Mouse (Mus musculus) cerebellum, adult 9-10 months (tissue): Measurements from ENCODE around the gene Dnph1.

Experiments used
- DNase-seq: peaks from one replicate; pipeline ENCODE4 v3.0.0; 2022

Gene Dnph1

GRCm38 (mm10) chr17:46503847-46504638, 7.5 kb downstream of the Dnph1 start:
- no peak for DNase-seq

GRCm38 (mm10) chr17:46505617-46506016, 9.1 kb downstream of the Dnph1 start:
- DNase-seq, result no peak

GRCm38 (mm10) chr17:46511059-46511710, 14.7 kb downstream of the Dnph1 start:
- DNase-seq, result no peak

GRCm38 (mm10) chr17:46513329-46513728, 16.8 kb downstream of the Dnph1 start:
- DNase-seq, result no peak

- DNase-seq, result no peak
Observed at GRCm38 (mm10) chr17:46519971-46520370, 23.5 kb downstream of the Dnph1 start.

- no peak for DNase-seq
Observed at GRCm38 (mm10) chr17:46520385-46520979, 24.0 kb downstream of the Dnph1 start.

- DNase-seq, result no peak
Observed at GRCm38 (mm10) chr17:46521174-46521573, 24.7 kb downstream of the Dnph1 start.

- no peak for DNase-seq
Observed at GRCm38 (mm10) chr17:46521963-46522668, 25.6 kb downstream of the Dnph1 start.

- DNase-seq, result no peak
Observed at GRCm38 (mm10) chr17:46525065-46525464, 28.6 kb downstream of the Dnph1 start.

GRCm38 (mm10) chr17:46525579-46526307, 29.2 kb downstream of the Dnph1 start:
- peak; percentile 78 for DNase-seq

- DNase-seq, result no peak
Observed at GRCm38 (mm10) chr17:46543661-46544060, 47.1 kb downstream of the Dnph1 start.

- DNase-seq, result peak; percentile 90
Observed at GRCm38 (mm10) chr17:46545813-46546564, 49.5 kb downstream of the Dnph1 start, which contains the start of gene Cul9. TSS of gene Cul9 (minus strand) at chr17:46546388.

GRCm38 (mm10) chr17:46546591-46546990, 50.1 kb downstream of the Dnph1 start:
- DNase-seq, result peak; percentile 33

GRCm38 (mm10) chr17:46546995-46547394, 50.5 kb downstream of the Dnph1 start:
- DNase-seq, result peak; percentile 45

GRCm38 (mm10) chr17:46547923-46548322, 51.4 kb downstream of the Dnph1 start:
- peak; percentile 52 for DNase-seq

- peak; percentile 46 for DNase-seq
Observed at GRCm38 (mm10) chr17:46548741-46549140, 52.2 kb downstream of the Dnph1 start.

GRCm38 (mm10) chr17:46549193-46549592, 52.7 kb downstream of the Dnph1 start:
- DNase-seq, result peak; percentile 59
